Mouse (Mus musculus) kidney, embryonic 15.5 days (tissue): ENCODE data around the gene Col4a6. TPM values are rescaled to one million over a fixed set of nuclear protein-coding genes. Genes with fewer than 3 reads are reported as not detected.

Experiments
- ATAC-seq: fragments of 200-750 bp; cut with Nextera tagmentation; replicated peaks from 2 replicates; pipeline ENCODE4 v1.8.0; 2017; ENCODE audit warnings: moderate TSS enrichment; ENCODE audit not compliant: low FRiP score
- H3K27ac ChIP-seq: fragments of 300-500 bp; sonication (generic); 2 replicates; pipeline ENCODE4 v1.5.1; 2015; ENCODE audit warnings: mild to moderate bottlenecking, inconsistent platforms
- H3K27me3 ChIP-seq: fragments of 300-500 bp; sonication (generic); 2 replicates; pipeline ENCODE4 v1.6.1; 2015; ENCODE audit warnings: inconsistent platforms
- H3K36me3 ChIP-seq: fragments of 300-500 bp; sonication (generic); 2 replicates; pipeline ENCODE4 v1.6.1; 2015; ENCODE audit warnings: inconsistent platforms
- H3K4me1 ChIP-seq: fragments of 300-500 bp; sonication (generic); 2 replicates; pipeline ENCODE4 v1.6.1; 2015; ENCODE audit warnings: inconsistent platforms
- H3K4me2 ChIP-seq: fragments of 300-500 bp; sonication (generic); 2 replicates; pipeline ENCODE4 v1.6.1; 2015; ENCODE audit warnings: moderate library complexity, mild to moderate bottlenecking, inconsistent platforms
- H3K4me3 ChIP-seq: fragments of 300-500 bp; sonication (generic); replicated peaks from 2 replicates; pipeline ENCODE4 v1.5.1; 2015; ENCODE audit warnings: mild to moderate bottlenecking, inconsistent platforms
- H3K9ac ChIP-seq: fragments of 300-500 bp; sonication (generic); 2 replicates; pipeline ENCODE4 v1.6.1; 2015; ENCODE audit warnings: mild to moderate bottlenecking, inconsistent platforms
- H3K9me3 ChIP-seq: fragments of 300-500 bp; sonication (generic); replicated peaks from 2 replicates; pipeline ENCODE4 v1.6.1; 2016; ENCODE audit warnings: inconsistent platforms
- WGBS: fragments of 180-500 bp; shearing (Covaris S2); methylation state at CpG from one replicate; pipeline ENCODE4 v1.1.7; 2015; ENCODE audit warnings: mixed read lengths; 5-methylcytosine and 5-hydroxymethylcytosine counted together
- polyA plus RNA-seq: library from polyadenylated mRNA; unstranded; fragments of >200 nt; fragmentation: Nextera tagmentation; extraction: Ambion mirVana; gene quantifications from 2 replicates; pipeline ENCODE4 v1.2.1, GENCODE M21; 2015

Gene Col4a6
- polyA plus RNA-seq, 1 experiment from 2014 or later, result 2.4 TPM

DNA sequence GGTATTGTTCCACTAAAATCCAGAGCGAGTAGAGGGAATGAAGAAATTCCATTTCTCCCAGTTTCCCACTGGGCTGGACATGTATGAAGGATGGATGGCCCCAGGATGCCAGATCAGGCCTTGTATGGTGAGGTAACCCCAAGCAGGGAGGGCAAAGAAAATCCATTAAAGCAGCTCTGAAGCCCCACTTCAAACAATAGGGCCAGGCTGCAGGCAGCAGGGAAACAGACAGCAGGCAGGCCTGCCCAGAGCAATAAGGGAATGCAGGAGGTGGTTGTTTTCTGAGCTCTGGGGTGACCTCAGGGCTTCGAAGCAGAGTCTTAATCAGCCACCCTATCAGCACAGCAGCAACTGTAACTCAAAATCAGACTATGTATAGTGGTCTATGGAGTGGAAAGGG, 89.2 kb downstream of the Col4a6 start:
- no peaks in the 10 kb centered on the region for H3K4me1 ChIP-seq
- ATAC-seq, result no peak

DNA sequence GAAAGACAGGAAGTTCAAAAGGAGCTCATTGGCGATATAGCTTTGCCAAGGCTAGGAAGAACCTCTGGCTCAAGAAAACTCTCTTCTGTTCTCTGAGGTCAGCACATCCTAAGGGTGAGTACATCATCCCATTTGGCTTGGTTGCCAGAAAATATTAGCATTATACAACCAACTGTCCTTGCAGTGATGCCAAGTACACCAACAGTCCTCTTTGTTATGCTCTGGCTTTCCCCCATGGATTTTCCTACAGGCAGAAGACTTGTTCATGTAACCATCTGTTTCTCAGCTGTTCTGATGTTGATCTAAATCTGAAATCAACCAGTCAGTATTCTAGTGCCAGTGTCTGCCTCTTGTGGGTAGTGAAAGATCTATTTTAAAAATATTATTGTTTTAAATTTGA, 103.6 kb downstream of the Col4a6 start:
- Histone ChIP-seq H3K27ac (no peak overlapping the region), H3K4me3 (no peak overlapping the region), H3K9me3 (no peaks in the 10 kb centered on the region), H3K4me2 (no peak overlapping the region), H3K36me3 (no peaks in the 10 kb centered on the region), H3K9ac (no peak overlapping the region), H3K27me3 (peaks cover 23% of the 10 kb centered on the region), H3K4me1 (no peaks in the 10 kb centered on the region)
- 66% methylated on average over 1 of the region's 1 CpGs for WGBS
- ATAC-seq, result no peak

More for the DNA sequence above, 89.2 kb downstream of the Col4a6 start:
- no peak overlapping the region for H3K27ac ChIP-seq
- WGBS, result 55% methylated on average over 2 of the region's 2 CpGs
- no peak overlapping the region for H3K9ac ChIP-seq
- H3K4me3 ChIP-seq, result no peak overlapping the region
- no peak overlapping the region for H3K4me2 ChIP-seq
- H3K9me3 ChIP-seq, result no peaks in the 10 kb centered on the region
- no peaks in the 10 kb centered on the region for H3K36me3 ChIP-seq
- H3K27me3 ChIP-seq, result peaks cover 41% of the 10 kb centered on the region

GRCm38 (mm10) chrX:141363331-141363730, 110.5 kb downstream of the Col4a6 start:
- no peak overlapping the region for H3K27ac ChIP-seq
- peaks cover 11% of the 10 kb centered on the region; the same call in 1 of the 2 replicates for H3K27me3 ChIP-seq
- H3K9me3 ChIP-seq, result no peaks in the 10 kb centered on the region
- no peak overlapping the region for H3K9ac ChIP-seq
- no peak overlapping the region for H3K4me2 ChIP-seq
- no peaks in the 10 kb centered on the region for H3K4me1 ChIP-seq
- H3K36me3 ChIP-seq, result no peaks in the 10 kb centered on the region
- no peak overlapping the region for H3K4me3 ChIP-seq
- no peak for ATAC-seq

DNA sequence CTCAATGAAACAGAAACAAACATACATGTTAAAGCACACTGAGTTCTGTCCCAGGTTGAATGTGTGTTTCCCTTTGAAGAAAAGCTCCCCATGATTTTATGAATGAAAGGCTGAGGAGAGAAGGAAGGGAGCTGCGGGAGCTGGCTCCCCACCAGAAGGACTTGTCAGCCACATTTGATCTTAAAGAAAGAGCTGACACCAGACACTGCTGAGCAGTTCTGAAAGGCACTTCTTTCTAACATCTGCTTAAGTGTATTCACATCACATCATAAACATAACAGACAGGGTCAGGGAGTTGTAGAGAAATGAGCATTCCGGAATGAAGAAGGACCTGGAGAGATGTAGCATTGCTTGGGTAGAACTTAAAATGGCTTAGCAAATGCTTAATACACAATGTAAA, 132.5 kb downstream of the Col4a6 start:
- 46% methylated on average over 2 of the region's 2 CpGs for whole genome bisulfite sequencing

GRCm38 (mm10) chrX:141328044-141328443, 145.8 kb downstream of the Col4a6 start:
- no peaks in the 10 kb centered on the region for H3K4me1 ChIP-seq
- no peak for ATAC-seq
- H3K9ac ChIP-seq, result no peak overlapping the region
- H3K27ac ChIP-seq, result no peak overlapping the region
- 87% methylated on average over 2 of the region's 2 CpGs for WGBS
- no peaks in the 10 kb centered on the region for H3K36me3 ChIP-seq
- H3K4me2 ChIP-seq, result no peak overlapping the region
- peaks cover 45% of the 10 kb centered on the region for H3K27me3 ChIP-seq
- H3K4me3 ChIP-seq, result no peak overlapping the region
- no peaks in the 10 kb centered on the region for H3K9me3 ChIP-seq

More for the DNA sequence above, 132.5 kb downstream of the Col4a6 start:
- Histone ChIP-seq H3K9me3 (no peaks in the 10 kb centered on the region), H3K4me2 (no peak overlapping the region), H3K27me3 (0 out of 2 replicates have a peak, but pooled peaks cover 4% of the 10 kb centered on the region), H3K27ac (no peak overlapping the region), H3K9ac (no peak overlapping the region), H3K4me3 (no peak overlapping the region), H3K36me3 (no peaks in the 10 kb centered on the region), H3K4me1 (no peaks in the 10 kb centered on the region)
- no peak for ATAC-seq

DNA sequence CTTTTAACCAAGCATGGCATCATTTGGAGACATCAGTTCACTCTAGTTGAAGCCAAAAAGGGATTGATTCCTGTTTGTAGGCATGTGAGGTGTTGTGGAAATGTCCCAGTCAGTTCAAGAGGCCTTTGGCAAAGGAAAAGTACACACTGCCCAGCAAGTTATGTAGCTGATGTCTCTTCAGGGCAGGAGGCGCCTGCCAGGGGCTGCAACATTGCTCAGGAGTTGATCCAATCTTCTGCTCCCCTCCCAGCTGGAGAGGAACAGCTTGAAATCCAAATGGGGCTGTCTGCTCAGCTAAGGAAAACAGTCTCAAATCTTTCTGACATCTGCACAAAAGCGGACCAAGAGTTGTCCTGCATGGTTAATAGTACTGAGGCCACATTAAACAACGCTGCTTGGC, 149.7 kb downstream of the Col4a6 start:
- Histone ChIP-seq H3K4me1 (no peaks in the 10 kb centered on the region), H3K4me2 (no peak overlapping the region), H3K27ac (no peak overlapping the region), H3K36me3 (no peaks in the 10 kb centered on the region), H3K9me3 (no peaks in the 10 kb centered on the region), H3K9ac (no peak overlapping the region), H3K4me3 (no peak overlapping the region), H3K27me3 (peaks cover 57% of the 10 kb centered on the region)
- no peak for ATAC-seq
- 39% methylated on average over 3 of the region's 3 CpGs for WGBS

DNA sequence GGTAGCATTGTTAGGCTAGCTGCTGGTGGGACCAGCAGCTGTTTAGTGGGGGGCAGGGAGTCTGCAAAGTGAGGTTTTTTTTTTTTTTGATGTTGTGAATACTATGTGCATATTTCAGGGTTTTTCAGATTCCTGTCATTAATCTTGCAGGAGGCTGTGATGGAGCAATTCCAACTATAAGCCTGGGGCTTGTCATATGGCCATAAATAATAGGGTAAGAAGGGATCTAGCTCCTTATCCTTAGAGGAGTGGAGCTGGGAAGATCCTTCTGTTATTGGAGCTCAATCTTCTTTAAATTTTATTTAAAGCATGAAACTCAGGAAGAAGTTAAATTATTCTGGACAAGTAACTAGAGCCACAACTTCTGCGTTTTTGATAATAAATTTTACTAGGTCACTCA, 157.7 kb downstream of the Col4a6 start:
- peaks cover 39% of the 10 kb centered on the region for H3K27me3 ChIP-seq
- H3K4me1 ChIP-seq, result 0 out of 2 replicates have a peak, but pooled peaks cover 2% of the 10 kb centered on the region
- ATAC-seq, result 0 out of 2 replicates have a peak, but pooled peaks have one; percentile 58
- H3K36me3 ChIP-seq, result no peaks in the 10 kb centered on the region
- WGBS, result 45% methylated on average over 1 of the region's 1 CpGs
- H3K9me3 ChIP-seq, result no peaks in the 10 kb centered on the region
- H3K4me3 ChIP-seq, result no peak overlapping the region
- H3K9ac ChIP-seq, result no peak overlapping the region
- 0 out of 2 replicates have a peak overlapping the region, but pooled peaks have one; percentile 51 for H3K27ac ChIP-seq
- no peak overlapping the region for H3K4me2 ChIP-seq

DNA sequence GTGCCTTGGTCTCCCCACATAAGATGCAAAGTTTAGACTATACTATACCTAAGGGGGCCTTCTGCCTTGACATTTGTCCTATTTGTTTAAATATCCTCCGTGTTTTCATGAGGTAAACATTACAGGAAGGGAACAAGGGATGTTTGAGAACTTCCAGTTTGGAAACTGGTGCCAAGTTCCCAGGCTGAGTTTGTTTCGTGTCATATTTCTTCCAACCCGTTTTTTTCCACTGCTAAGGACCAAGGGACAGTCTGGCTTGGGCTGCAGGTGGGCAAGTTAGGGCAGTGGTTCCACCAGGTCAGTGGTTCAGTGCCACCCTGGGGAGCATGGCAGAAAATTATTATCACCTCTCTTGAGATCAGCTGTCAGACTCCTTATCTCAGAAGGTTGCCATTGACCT, 158.1 kb downstream of the Col4a6 start:
- ATAC-seq, result no peak

GRCm38 (mm10) chrX:141292702-141293462, 181.0 kb downstream of the Col4a6 start:
- WGBS, result 76% methylated on average over 3 of the region's 3 CpGs
- no peak overlapping the region for H3K4me3 ChIP-seq
- H3K27ac ChIP-seq, result no peak overlapping the region
- no peaks in the 10 kb centered on the region for H3K36me3 ChIP-seq
- no peak overlapping the region for H3K9ac ChIP-seq
- H3K9me3 ChIP-seq, result no peaks in the 10 kb centered on the region
- H3K27me3 ChIP-seq, result peaks cover 15% of the 10 kb centered on the region
- H3K4me1 ChIP-seq, result no peaks in the 10 kb centered on the region
- no peak overlapping the region for H3K4me2 ChIP-seq
- no peak for ATAC-seq

More for the DNA sequence above, 158.1 kb downstream of the Col4a6 start:
- Histone ChIP-seq H3K27ac (0 out of 2 replicates have a peak overlapping the region, but pooled peaks have one; percentile 41), H3K9ac (no peak overlapping the region), H3K4me2 (no peak overlapping the region), H3K4me1 (0 out of 2 replicates have a peak, but pooled peaks cover 2% of the 10 kb centered on the region), H3K4me3 (no peak overlapping the region), H3K9me3 (no peaks in the 10 kb centered on the region), H3K36me3 (no peaks in the 10 kb centered on the region), H3K27me3 (peaks cover 40% of the 10 kb centered on the region)
- 39% methylated on average over 3 of the region's 3 CpGs for WGBS

GRCm38 (mm10) chrX:141276397-141276796, 197.5 kb downstream of the Col4a6 start:
- Histone ChIP-seq H3K27me3 (peaks cover 26% of the 10 kb centered on the region), H3K4me1 (no peaks in the 10 kb centered on the region), H3K27ac (no peak overlapping the region), H3K4me2 (no peak overlapping the region), H3K9ac (no peak overlapping the region), H3K36me3 (no peaks in the 10 kb centered on the region), H3K9me3 (no peaks in the 10 kb centered on the region), H3K4me3 (no peak overlapping the region)
- 89% methylated on average over 2 of the region's 2 CpGs for WGBS
- no peak for ATAC-seq

DNA sequence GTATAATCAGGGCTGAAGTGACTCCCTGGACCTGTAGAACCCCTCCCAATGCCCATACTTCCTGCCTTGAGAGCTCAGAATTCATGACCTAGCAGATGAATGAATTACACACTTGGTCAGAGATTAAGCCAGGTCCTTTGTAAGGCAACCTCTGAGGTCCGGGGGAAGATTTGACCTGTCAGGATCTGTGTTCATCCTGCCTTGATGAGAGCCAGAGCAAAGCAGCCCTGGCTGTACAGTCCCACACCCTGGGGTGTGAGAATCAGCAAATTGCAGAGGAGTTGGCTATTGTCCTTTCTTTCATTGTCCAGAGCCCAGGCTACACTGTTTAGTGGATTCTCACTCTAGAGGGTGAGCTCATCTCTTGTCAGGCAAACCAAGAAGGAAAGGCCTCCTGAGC, 207.9 kb downstream of the Col4a6 start:
- no peak for ATAC-seq
- H3K4me3 ChIP-seq, result no peak overlapping the region
- no peaks in the 10 kb centered on the region for H3K4me1 ChIP-seq
- H3K9ac ChIP-seq, result no peak overlapping the region
- H3K27ac ChIP-seq, result no peak overlapping the region
- no peaks in the 10 kb centered on the region for H3K9me3 ChIP-seq
- 36% methylated on average over 1 of the region's 1 CpGs for WGBS
- H3K27me3 ChIP-seq, result peaks cover 43% of the 10 kb centered on the region
- H3K4me2 ChIP-seq, result no peak overlapping the region
- no peaks in the 10 kb centered on the region for H3K36me3 ChIP-seq

- no peaks in the 10 kb centered on the region for H3K36me3 ChIP-seq
- no peak overlapping the region for H3K27ac ChIP-seq
- H3K9me3 ChIP-seq, result no peaks in the 10 kb centered on the region
- no peaks in the 10 kb centered on the region for H3K4me1 ChIP-seq
- no peak for ATAC-seq
- no peak overlapping the region for H3K9ac ChIP-seq
- 62% methylated on average over 1 of the region's 1 CpGs for WGBS
- H3K4me2 ChIP-seq, result no peak overlapping the region
- H3K4me3 ChIP-seq, result no peak overlapping the region
- peaks cover 13% of the 10 kb centered on the region; the same call in 1 of the 2 replicates for H3K27me3 ChIP-seq
Observed at GRCm38 (mm10) chrX:141249636-141250035, 224.2 kb downstream of the Col4a6 start.
